Mouse (Mus musculus): ENCODE measurements around the gene Nsl1. TPM values are rescaled to one million over a fixed set of nuclear protein-coding genes. Genes with fewer than 3 reads are reported as not detected.
"Not testable (repeated sequence)": the region's sequence is repeated elsewhere in the genome, so short reads cannot be mapped to it uniquely, and the experiment has no call there.

Nsl1 gene
- polyA plus RNA-seq, 1 experiment from 2014 or later, result 29.9 TPM

- Histone ChIP-seq H3K27me3 (ENCODE audit: control insufficient read depth, insufficient read depth, low read length) (no peaks in the 10 kb centered on the region), H3K36me3 (ENCODE audit: control insufficient read depth, insufficient read depth, low read length) (no peaks in the 10 kb centered on the region), H3K4me1 (replicated peaks; ENCODE audit: control insufficient read depth, insufficient read depth, low read length) (peaks cover 5% of the 10 kb centered on the region; the same call in 1 of the 2 replicates), H3K9ac (ENCODE audit: low read length) (peak within 1 kb of the TSS; percentile 89), H3K4me2 (ENCODE audit: low read depth, low read length, severe bottlenecking) (peak within 1 kb of the TSS; percentile 98), H3K27ac (ENCODE audit: low read depth, low read length) (peak within 1 kb of the TSS; percentile 91), H3K9me3 (ENCODE audit: control insufficient read depth, low read length) (no peaks in the 10 kb centered on the region), H3K4me3 (ENCODE audit: low read depth, low read length) (peak within 1 kb of the TSS; percentile 71)
- DNase-seq (ENCODE audit: low spot score) (peak; percentile 99), ATAC-seq (replicated peaks; ENCODE audit: low FRiP score) (peak; percentile 99)
- WGBS, result under 1% methylated on average over 50 of the region's 50 CpGs
Observed at GRCm38 (mm10) chr1:191026021-191026713, 36.6 kb upstream of the Nsl1 start, which contains the start of gene Flvcr1. Gene Flvcr1 (minus strand): TSS chr1:191026158.

- no peak for DNase-seq (ENCODE audit: low spot score)
- 73% methylated on average over 10 of the region's 10 CpGs for WGBS
- H3K27me3 ChIP-seq (ENCODE audit: control insufficient read depth, insufficient read depth, low read length), result no peaks in the 10 kb centered on the region
Observed at GRCm38 (mm10) chr1:191030182-191030581, 32.6 kb upstream of the Nsl1 start.

GRCm38 (mm10) chr1:191030922-191031425 lies 31.8 kb upstream of the Nsl1 start:
- WGBS, result 79% methylated on average over 6 of the region's 6 CpGs
- not testable (repeated sequence) for H3K27me3 ChIP-seq (ENCODE audit: control insufficient read depth, insufficient read depth, low read length); H3K36me3 ChIP-seq (ENCODE audit: control insufficient read depth, insufficient read depth, low read length); H3K9me3 ChIP-seq (ENCODE audit: control insufficient read depth, low read length); H3K9ac ChIP-seq (ENCODE audit: low read length); DNase-seq (ENCODE audit: low spot score); H3K27ac ChIP-seq (ENCODE audit: low read depth, low read length); H3K4me3 ChIP-seq (ENCODE audit: low read depth, low read length); H3K4me1 ChIP-seq (replicated peaks; ENCODE audit: control insufficient read depth, insufficient read depth, low read length); H3K4me2 ChIP-seq (ENCODE audit: low read depth, low read length, severe bottlenecking); ATAC-seq (replicated peaks; ENCODE audit: low FRiP score)

More at GRCm38 (mm10) chr1:191030182-191030581, 32.6 kb upstream of the Nsl1 start:
- no peaks in the 10 kb centered on the region; the same call in 1 of the 2 replicates for H3K4me1 ChIP-seq (replicated peaks; ENCODE audit: control insufficient read depth, insufficient read depth, low read length)
- H3K36me3 ChIP-seq (ENCODE audit: control insufficient read depth, insufficient read depth, low read length), result no peaks in the 10 kb centered on the region
- no peaks in the 10 kb centered on the region for H3K9me3 ChIP-seq (ENCODE audit: control insufficient read depth, low read length)
- no peak overlapping the region for H3K27ac ChIP-seq (ENCODE audit: low read depth, low read length)
- H3K4me3 ChIP-seq (ENCODE audit: low read depth, low read length), result no peak overlapping the region
- no peak for ATAC-seq (replicated peaks; ENCODE audit: low FRiP score)
- no peak overlapping the region for H3K4me2 ChIP-seq (ENCODE audit: low read depth, low read length, severe bottlenecking)
- H3K9ac ChIP-seq (ENCODE audit: low read length), result no peak overlapping the region

- H3K4me2 ChIP-seq (ENCODE audit: low read depth, low read length, severe bottlenecking), result no peak overlapping the region
- WGBS, result 24% methylated on average over 4 of the region's 4 CpGs
- DNase-seq (ENCODE audit: low spot score) (no peak), ATAC-seq (replicated peaks; ENCODE audit: low FRiP score) (no peak)
- no peak overlapping the region for H3K4me3 ChIP-seq (ENCODE audit: low read depth, low read length)
- no peak overlapping the region for H3K9ac ChIP-seq (ENCODE audit: low read length)
- H3K36me3 ChIP-seq (ENCODE audit: control insufficient read depth, insufficient read depth, low read length), result no peaks in the 10 kb centered on the region
- no peak overlapping the region for H3K27ac ChIP-seq (ENCODE audit: low read depth, low read length)
- H3K4me1 ChIP-seq (replicated peaks; ENCODE audit: control insufficient read depth, insufficient read depth, low read length), result peaks cover 5% of the 10 kb centered on the region; the same call in 1 of the 2 replicates
- no peaks in the 10 kb centered on the region for H3K27me3 ChIP-seq (ENCODE audit: control insufficient read depth, insufficient read depth, low read length)
- H3K9me3 ChIP-seq (ENCODE audit: control insufficient read depth, low read length), result no peaks in the 10 kb centered on the region
Observed at GRCm38 (mm10) chr1:191035649-191036048, 27.2 kb upstream of the Nsl1 start.

GRCm38 (mm10) chr1:191036554-191037334 lies 26.1 kb upstream of the Nsl1 start, which contains the start of gene Spata45:
Gene Spata45 (plus strand): TSS chr1:191036639.
- Histone ChIP-seq H3K4me1 (replicated peaks; ENCODE audit: control insufficient read depth, insufficient read depth, low read length) (peaks cover 5% of the 10 kb centered on the region; the same call in 1 of the 2 replicates), H3K9me3 (ENCODE audit: control insufficient read depth, low read length) (no peaks in the 10 kb centered on the region), H3K9ac (ENCODE audit: low read length) (no peak within 1 kb of the TSS), H3K4me2 (ENCODE audit: low read depth, low read length, severe bottlenecking) (no peak within 1 kb of the TSS), H3K27me3 (ENCODE audit: control insufficient read depth, insufficient read depth, low read length) (no peaks in the 10 kb centered on the region), H3K27ac (ENCODE audit: low read depth, low read length) (no peak within 1 kb of the TSS), H3K4me3 (ENCODE audit: low read depth, low read length) (no peak within 1 kb of the TSS), H3K36me3 (ENCODE audit: control insufficient read depth, insufficient read depth, low read length) (no peaks in the 10 kb centered on the region)
- 79% methylated on average over 6 of the region's 6 CpGs for WGBS
- no peak for ATAC-seq (replicated peaks; ENCODE audit: low FRiP score)
- no peak for DNase-seq (ENCODE audit: low spot score)

GRCm38 (mm10) chr1:191037999-191038398 lies 24.8 kb upstream of the Nsl1 start:
- H3K4me3 ChIP-seq (ENCODE audit: low read depth, low read length), result no peak overlapping the region
- no peaks in the 10 kb centered on the region for H3K36me3 ChIP-seq (ENCODE audit: control insufficient read depth, insufficient read depth, low read length)
- H3K27me3 ChIP-seq (ENCODE audit: control insufficient read depth, insufficient read depth, low read length), result no peaks in the 10 kb centered on the region
- ATAC-seq (replicated peaks; ENCODE audit: low FRiP score) (no peak), DNase-seq (ENCODE audit: low spot score) (no peak)
- H3K9me3 ChIP-seq (ENCODE audit: control insufficient read depth, low read length), result no peaks in the 10 kb centered on the region
- H3K9ac ChIP-seq (ENCODE audit: low read length), result no peak overlapping the region
- 93% methylated on average over 4 of the region's 4 CpGs for WGBS
- H3K4me1 ChIP-seq (replicated peaks; ENCODE audit: control insufficient read depth, insufficient read depth, low read length), result peaks cover 5% of the 10 kb centered on the region; the same call in 1 of the 2 replicates
- H3K4me2 ChIP-seq (ENCODE audit: low read depth, low read length, severe bottlenecking), result no peak overlapping the region
- H3K27ac ChIP-seq (ENCODE audit: low read depth, low read length), result no peak overlapping the region

- Histone ChIP-seq H3K27me3 (ENCODE audit: control insufficient read depth, insufficient read depth, low read length) (no peaks in the 10 kb centered on the region), H3K4me2 (ENCODE audit: low read depth, low read length, severe bottlenecking) (no peak overlapping the region), H3K4me1 (replicated peaks; ENCODE audit: control insufficient read depth, insufficient read depth, low read length) (no peaks in the 10 kb centered on the region), H3K4me3 (ENCODE audit: low read depth, low read length) (no peak overlapping the region), H3K9me3 (ENCODE audit: control insufficient read depth, low read length) (no peaks in the 10 kb centered on the region), H3K9ac (ENCODE audit: low read length) (no peak overlapping the region), H3K27ac (ENCODE audit: low read depth, low read length) (no peak overlapping the region), H3K36me3 (ENCODE audit: control insufficient read depth, insufficient read depth, low read length) (no peaks in the 10 kb centered on the region)
- DNase-seq (ENCODE audit: low spot score) (no peak), ATAC-seq (replicated peaks; ENCODE audit: low FRiP score) (no peak)
Observed at GRCm38 (mm10) chr1:191041352-191041751, 21.5 kb upstream of the Nsl1 start.

GRCm38 (mm10) chr1:191042106-191042505 lies 20.7 kb upstream of the Nsl1 start:
- no peak overlapping the region for H3K9ac ChIP-seq (ENCODE audit: low read length)
- no peaks in the 10 kb centered on the region for H3K36me3 ChIP-seq (ENCODE audit: control insufficient read depth, insufficient read depth, low read length)
- 83% methylated on average over 5 of the region's 5 CpGs for WGBS
- H3K4me1 ChIP-seq (replicated peaks; ENCODE audit: control insufficient read depth, insufficient read depth, low read length), result no peaks in the 10 kb centered on the region
- DNase-seq (ENCODE audit: low spot score) (no peak), ATAC-seq (replicated peaks; ENCODE audit: low FRiP score) (no peak)
- H3K4me3 ChIP-seq (ENCODE audit: low read depth, low read length), result no peak overlapping the region
- no peak overlapping the region for H3K4me2 ChIP-seq (ENCODE audit: low read depth, low read length, severe bottlenecking)
- no peak overlapping the region for H3K27ac ChIP-seq (ENCODE audit: low read depth, low read length)
- no peaks in the 10 kb centered on the region for H3K27me3 ChIP-seq (ENCODE audit: control insufficient read depth, insufficient read depth, low read length)
- no peaks in the 10 kb centered on the region for H3K9me3 ChIP-seq (ENCODE audit: control insufficient read depth, low read length)

Measured in forebrain, embryonic 11.5 days (tissue).